Mouse (Mus musculus): ENCODE measurements around the gene Olfr801. TPM values are rescaled to one million over a fixed set of nuclear protein-coding genes. Genes with fewer than 3 reads are reported as not detected.

Gene Olfr801
- not detected in 2 replicates for polyA plus RNA-seq (2012; rRNA removed)

DNA sequence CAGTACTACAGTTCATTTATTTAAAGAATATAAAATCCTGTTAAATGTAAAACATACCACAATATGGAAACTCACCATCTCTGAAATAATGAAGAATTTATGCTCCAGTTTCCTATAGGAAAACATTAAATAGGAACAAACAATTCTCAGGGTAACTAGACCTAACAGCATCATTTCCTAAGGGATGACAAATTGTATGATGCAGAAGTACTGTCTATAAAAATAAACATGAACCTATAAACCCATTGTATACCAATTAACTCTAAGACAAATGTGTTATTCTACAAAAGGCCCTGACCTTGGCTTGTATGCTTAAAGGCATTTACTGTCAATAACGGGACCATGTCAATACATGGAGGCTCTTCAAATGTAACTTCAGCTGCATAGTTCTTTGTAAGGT lies at the start of gene Olfr801:
TSS of gene Olfr801 (minus strand) at position 101 of the 400 bp plus-strand sequence.
- 48% methylated on average over 1 of the region's 1 CpGs for WGBS
- DNase-seq (ENCODE audit: low read depth, low spot score) = no peak

DNA sequence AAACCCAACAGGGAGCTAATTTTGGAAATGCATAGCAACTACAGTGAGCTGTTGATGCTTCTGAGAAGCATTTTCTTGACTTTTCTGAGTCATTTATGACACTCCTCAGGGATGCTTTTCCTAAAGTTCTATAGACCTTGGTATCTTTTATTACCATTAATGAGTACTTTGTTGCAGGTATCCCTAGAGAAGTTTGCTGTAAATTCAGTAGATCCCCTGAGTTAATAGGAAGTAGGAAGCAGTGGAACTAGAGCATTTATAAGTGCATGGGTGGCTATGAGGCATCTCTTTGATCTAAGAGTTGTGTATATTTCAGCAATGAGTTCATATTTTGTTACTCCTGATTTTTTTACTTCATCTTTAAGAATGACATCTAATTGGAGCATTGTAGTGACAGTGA lies 29.2 kb upstream of the Olfr801 start, which contains the start of gene Olfr804:
TSS of gene Olfr804 (plus strand) at position 301 of the 400 bp plus-strand sequence.
- DNase-seq (ENCODE audit: low read depth, low spot score) = no peak

- DNase-seq (ENCODE audit: low read depth, low spot score) = no peak
- 65% methylated on average over 2 of the region's 2 CpGs for WGBS
Measured at GRCm38 (mm10) chr10:129694186-129694585, 20.5 kb upstream of the Olfr801 start, which contains the start of gene Olfr803. Gene Olfr803 (minus strand): TSS chr10:129694286.

- no peak for DNase-seq (ENCODE audit: low read depth, low spot score)
- 37% methylated on average over 1 of the region's 1 CpGs for WGBS
Measured at GRCm38 (mm10) chr10:129688069-129688468, 14.4 kb upstream of the Olfr801 start, which contains the start of gene Olfr802. Gene Olfr802 (minus strand): TSS chr10:129688169.

DNA sequence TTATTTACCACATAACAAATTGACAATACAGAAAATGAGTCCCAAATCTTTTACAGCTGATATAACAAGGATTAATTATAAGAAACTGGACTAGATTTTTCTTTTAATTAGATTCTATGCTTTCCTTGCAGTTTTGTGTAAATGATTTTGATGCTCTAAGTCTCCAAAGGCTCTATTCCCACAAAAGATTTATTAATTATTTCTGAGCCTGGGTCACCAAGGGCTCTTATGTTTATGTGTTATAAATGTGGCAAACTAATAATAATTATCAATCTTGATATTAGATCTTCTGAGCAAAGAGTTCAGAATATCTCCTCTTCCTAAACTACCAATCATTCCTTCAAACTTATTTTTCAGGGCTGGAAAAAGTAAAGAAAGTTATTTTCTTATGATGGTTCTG lies 16.3 kb downstream of the Olfr801 start, which contains the start of gene Olfr800:
TSS of gene Olfr800 (plus strand) at position 301 of the 400 bp plus-strand sequence.
- DNase-seq (ENCODE audit: low read depth, low spot score) = no peak

- no peak for DNase-seq (ENCODE audit: low read depth, low spot score)
- 82% methylated on average over 1 of the region's 1 CpGs for WGBS
Measured at GRCm38 (mm10) chr10:129651763-129652162, 21.9 kb downstream of the Olfr801 start.

GRCm38 (mm10) chr10:129637184-129637583 lies 36.5 kb downstream of the Olfr801 start, which contains the start of gene Olfr799:
Gene Olfr799 (plus strand): TSS chr10:129637484.
- 13% methylated on average over 1 of the region's 1 CpGs for WGBS

DNA sequence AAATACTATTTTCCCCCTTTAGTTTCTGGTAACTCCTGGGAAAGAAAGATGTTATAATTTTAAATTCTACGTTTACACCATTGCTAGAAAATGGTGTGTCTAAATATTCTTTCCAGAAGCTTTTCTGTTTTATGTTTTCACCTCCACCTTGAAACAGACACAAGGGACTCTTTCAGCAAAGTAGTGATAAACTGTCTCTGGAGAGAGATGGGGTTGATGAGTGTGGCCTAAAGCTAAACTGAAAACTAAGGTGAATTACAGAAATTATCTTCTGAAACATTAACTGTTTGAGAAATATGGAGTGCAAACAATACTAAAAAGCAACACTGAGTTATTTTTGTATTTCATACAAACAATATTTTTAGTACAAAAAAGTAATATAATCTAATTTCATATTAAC lies 45.8 kb downstream of the Olfr801 start, which contains the start of gene Olfr798:
TSS of gene Olfr798 (minus strand) at position 101 of the 400 bp plus-strand sequence.
- 77% methylated on average over 1 of the region's 1 CpGs for WGBS
- DNase-seq (ENCODE audit: low read depth, low spot score) = no peak

More at GRCm38 (mm10) chr10:129637184-129637583, 36.5 kb downstream of the Olfr801 start, which contains the start of gene Olfr799:
- no peak for DNase-seq (ENCODE audit: low read depth, low spot score)

DNA sequence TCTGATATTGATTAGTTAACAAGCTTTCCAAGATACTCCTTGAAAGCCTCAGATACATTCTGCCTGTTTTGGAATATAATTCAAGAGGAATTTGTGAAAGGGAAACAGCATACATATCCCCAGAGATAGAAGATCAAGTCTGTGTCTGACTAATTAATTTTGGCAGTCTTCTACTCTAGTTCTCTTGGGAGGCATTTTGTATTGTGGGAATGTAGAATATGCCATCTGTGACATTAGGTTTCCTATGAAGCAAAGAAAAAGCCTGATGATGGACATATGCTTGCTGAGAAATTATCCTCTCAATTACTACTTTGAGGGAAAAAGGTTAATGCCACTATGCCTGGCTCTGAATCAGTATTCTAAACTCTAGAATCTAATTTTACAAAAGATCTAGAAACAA lies 50.4 kb downstream of the Olfr801 start:
- no peak for DNase-seq (ENCODE audit: low read depth, low spot score)

DNA sequence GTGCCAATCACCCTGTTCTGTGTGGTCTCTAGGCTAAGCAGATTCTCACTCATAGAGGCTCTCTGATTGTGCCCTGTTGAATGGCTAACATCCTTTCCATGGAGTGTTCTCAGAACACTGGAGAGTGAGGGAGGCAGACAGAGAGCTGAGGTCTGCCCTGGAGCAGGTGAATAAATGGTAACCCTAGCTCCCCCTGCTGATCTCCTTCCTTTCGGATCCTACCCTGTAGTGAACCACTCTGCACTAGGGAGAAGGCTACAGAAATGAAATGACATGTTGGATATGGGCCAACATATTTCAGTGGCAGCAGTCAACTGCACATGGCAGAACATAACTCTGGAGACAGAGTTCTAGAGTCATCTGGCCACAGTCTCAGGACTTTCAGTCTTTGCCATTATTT lies 51.9 kb downstream of the Olfr801 start:
- WGBS = 20% methylated on average over 1 of the region's 1 CpGs
- no peak for DNase-seq (ENCODE audit: low read depth, low spot score)

Other genes with a start within 250 kb of the Olfr801 start
- not detected in 2 replicates for gene Olfr786, start 246.6 kb downstream of the Olfr801 start, polyA plus RNA-seq (2012; rRNA removed)
- not detected in 2 replicates for gene Olfr787, start 212.0 kb downstream of the Olfr801 start, polyA plus RNA-seq (2012; rRNA removed)
- not detected in 2 replicates for gene Olfr788, start 202.9 kb downstream of the Olfr801 start, polyA plus RNA-seq (2012; rRNA removed)
- gene Olfr789, start 189.1 kb downstream of the Olfr801 start, polyA plus RNA-seq (2012; rRNA removed) = not detected in 2 replicates
- not detected in 2 replicates for gene Olfr790, start 175.4 kb downstream of the Olfr801 start, polyA plus RNA-seq (2012; rRNA removed)
- not detected in 2 replicates for gene Olfr791, start 152.1 kb downstream of the Olfr801 start, polyA plus RNA-seq (2012; rRNA removed)
- gene Olfr792, start 134.7 kb downstream of the Olfr801 start, polyA plus RNA-seq (2012; rRNA removed) = not detected in 2 replicates
- not detected in 2 replicates for gene Olfr794, start 106.2 kb downstream of the Olfr801 start, polyA plus RNA-seq (2012; rRNA removed)
- not detected in 2 replicates for gene Olfr796, start 61.3 kb downstream of the Olfr801 start, polyA plus RNA-seq (2012; rRNA removed)
- gene Olfr798, start 45.9 kb downstream of the Olfr801 start, polyA plus RNA-seq (2012; rRNA removed) = not detected in 2 replicates
- not detected in 2 replicates for gene Olfr799, start 36.4 kb downstream of the Olfr801 start, polyA plus RNA-seq (2012; rRNA removed)
- gene Olfr800, start 16.2 kb downstream of the Olfr801 start, polyA plus RNA-seq (2012; rRNA removed) = not detected in 2 replicates
- gene Olfr802, start 14.3 kb upstream of the Olfr801 start, polyA plus RNA-seq (2012; rRNA removed) = not detected in 2 replicates
- not detected in 2 replicates for gene Olfr803, start 20.4 kb upstream of the Olfr801 start, polyA plus RNA-seq (2012; rRNA removed)
- not detected in 2 replicates for gene Olfr804, start 29.3 kb upstream of the Olfr801 start, polyA plus RNA-seq (2012; rRNA removed)
- not detected in 2 replicates for gene Olfr805, start 55.5 kb upstream of the Olfr801 start, polyA plus RNA-seq (2012; rRNA removed)
- not detected in 2 replicates for gene Olfr806, start 68.1 kb upstream of the Olfr801 start, polyA plus RNA-seq (2012; rRNA removed)
- gene Olfr807, start 83.9 kb upstream of the Olfr801 start, polyA plus RNA-seq (2012; rRNA removed) = not detected in 2 replicates
- not detected in 2 replicates for gene Olfr808, start 91.6 kb upstream of the Olfr801 start, polyA plus RNA-seq (2012; rRNA removed)
- gene Olfr809, start 100.8 kb upstream of the Olfr801 start, polyA plus RNA-seq (2012; rRNA removed) = not detected in 2 replicates
- gene Olfr810, start 121.1 kb upstream of the Olfr801 start, polyA plus RNA-seq (2012; rRNA removed) = not detected in 2 replicates
- not detected in 2 replicates for gene Olfr811, start 130.5 kb upstream of the Olfr801 start, polyA plus RNA-seq (2012; rRNA removed)
- gene Olfr812, start 172.2 kb upstream of the Olfr801 start, polyA plus RNA-seq (2012; rRNA removed) = not detected in 2 replicates
- not detected in 2 replicates for gene Olfr813, start 181.5 kb upstream of the Olfr801 start, polyA plus RNA-seq (2012; rRNA removed)
- gene Olfr814, start 206.0 kb upstream of the Olfr801 start, polyA plus RNA-seq (2012; rRNA removed) = not detected in 2 replicates
- gene Olfr815, start 232.0 kb upstream of the Olfr801 start, polyA plus RNA-seq (2012; rRNA removed) = not detected in 2 replicates
- gene Olfr816, start 241.7 kb upstream of the Olfr801 start, polyA plus RNA-seq (2012; rRNA removed) = not detected in 2 replicates

Data from large intestine, adult 2 months (tissue).